Mouse (Mus musculus) embryonic facial prominence, embryonic 13.5 days (tissue): ENCODE measurements around the gene Herc1. TPM values are rescaled to one million over a fixed set of nuclear protein-coding genes. Genes with fewer than 3 reads are reported as not detected.

Experiments
- polyA plus RNA-seq: library from polyadenylated mRNA; unstranded; fragments of >200 nt; fragmentation: Nextera tagmentation; extraction: Ambion mirVana; gene quantifications from 2 replicates; pipeline ENCODE4 v1.2.1, GENCODE M21; 2015

The Herc1 gene
- polyA plus RNA-seq, 1 experiment from 2014 or later: 24.0 TPM

Other genes starting within 250 kb of the Herc1 start
- 119 and 131 TPM in 2 replicates for gene Snx1, start 223.9 kb upstream of the Herc1 start, polyA plus RNA-seq
- gene Ciao2a, start 223.8 kb upstream of the Herc1 start, polyA plus RNA-seq: 177 and 184 TPM in 2 replicates
- 5.3 and 6.7 TPM in 2 replicates for gene Dapk2, start 192.2 kb upstream of the Herc1 start, polyA plus RNA-seq
- gene Fbxl22, start 164.1 kb downstream of the Herc1 start, polyA plus RNA-seq: 1.5 and 1.6 TPM in 2 replicates
- gene Usp3, start 242.7 kb downstream of the Herc1 start, polyA plus RNA-seq: 75.2 and 92.2 TPM in 2 replicates